Mouse (Mus musculus) natural killer cell, adult 2 months (primary cell): ENCODE results near the gene Mms19.

Experiments
- DNase-seq, 2 experiments: peaks; one replicate each; pipeline ENCODE4 v3.0.0; 2022; ENCODE audit warnings: low spot score in 2 of 2

The Mms19 gene

GRCm38 (mm10) chr19:41900495-41901090 lies 80.4 kb downstream of the Mms19 start:
- no peak for DNase-seq

- DNase-seq, result peak in 1 of 2 experiments; percentile 28
Observed at GRCm38 (mm10) chr19:41898860-41899259, 82.1 kb downstream of the Mms19 start.

GRCm38 (mm10) chr19:41896319-41896711 lies 84.6 kb downstream of the Mms19 start:
- DNase-seq, result no peak

- peak; percentile 82 to 84 for DNase-seq
Observed at GRCm38 (mm10) chr19:41895460-41896318, 85.3 kb downstream of the Mms19 start, which contains the start of gene Rrp12. Gene Rrp12 (minus strand): TSS chr19:41896173.

- DNase-seq, result no peak
Observed at GRCm38 (mm10) chr19:41894959-41895358, 86.0 kb downstream of the Mms19 start.
